Mouse (Mus musculus) heart, embryonic 10.5 days (tissue): ENCODE data around the gene Tnfaip3. TPM values are rescaled to one million over a fixed set of nuclear protein-coding genes. Genes with fewer than 3 reads are reported as not detected.
A peak's percentile ranks its signal among the peaks of the same experiment; 100 is the strongest.

Experiments used
- DNase-seq: peaks from one replicate; pipeline ENCODE4 v3.0.0-alpha.2; 2017; ENCODE audit warnings: low spot score
- H3K27ac ChIP-seq: fragments of 300-500 bp; sonication (generic); 2 replicates; pipeline ENCODE4 v1.5.1; 2016; ENCODE audit warnings: mild to moderate bottlenecking
- H3K27me3 ChIP-seq: fragments of 300-500 bp; sonication (generic); 2 replicates; pipeline ENCODE4 v1.6.1; 2016; ENCODE audit warnings: mild to moderate bottlenecking; ENCODE audit not compliant: poor library complexity, insufficient read depth, severe bottlenecking
- H3K36me3 ChIP-seq: fragments of 300-500 bp; sonication (generic); 2 replicates; pipeline ENCODE4 v1.6.1; 2016; ENCODE audit warnings: mild to moderate bottlenecking, moderate library complexity
- H3K4me1 ChIP-seq: fragments of 300-500 bp; sonication (generic); 2 replicates; pipeline ENCODE4 v1.6.1; 2016; ENCODE audit warnings: mild to moderate bottlenecking
- H3K4me3 ChIP-seq: fragments of 300-500 bp; sonication (generic); 2 replicates; pipeline ENCODE4 v1.5.1; 2016; ENCODE audit warnings: mild to moderate bottlenecking, moderate library complexity
- H3K9me3 ChIP-seq: fragments of 300-500 bp; sonication (generic); 2 replicates; pipeline ENCODE4 v1.6.1; 2016; ENCODE audit warnings: mild to moderate bottlenecking, moderate library complexity
- WGBS: fragments of 180-500 bp; shearing (Covaris S2); methylation state at CpG from one replicate; pipeline ENCODE4 v1.1.7; 2016; 5-methylcytosine and 5-hydroxymethylcytosine counted together
- polyA plus RNA-seq: library from polyadenylated mRNA; unstranded; fragments of >200 nt; fragmentation: Nextera tagmentation; extraction: Ambion mirVana; gene quantifications from 2 replicates; pipeline ENCODE4 v1.2.1, GENCODE M21; 2016

Tnfaip3 gene
- polyA plus RNA-seq, 1 experiment from 2014 or later, result 1.6 TPM

DNA sequence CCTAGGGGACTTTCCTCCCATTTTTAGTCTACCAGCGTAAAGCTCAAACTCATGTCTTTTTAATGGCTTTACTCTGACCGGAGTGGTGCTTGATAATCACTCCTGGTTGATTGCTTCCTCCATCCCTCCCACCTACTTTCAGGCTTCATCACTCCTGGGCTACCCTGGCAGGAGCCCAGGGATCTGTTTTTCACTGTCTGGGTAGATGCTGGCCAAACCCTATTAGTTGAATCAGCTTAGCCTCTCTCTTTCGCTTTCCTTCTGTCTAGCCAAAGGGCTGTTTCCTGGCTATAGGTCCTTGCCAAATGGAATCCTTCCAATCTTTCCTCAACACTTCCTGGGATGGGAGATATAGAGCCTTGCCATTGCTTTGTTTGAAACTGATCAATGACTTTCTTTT is 19.3 kb upstream of the Tnfaip3 start:
- no peaks in the 10 kb centered on the region for H3K36me3 ChIP-seq
- no peak overlapping the region for H3K27ac ChIP-seq
- DNase-seq, result no peak
- no peaks in the 10 kb centered on the region for H3K9me3 ChIP-seq
- no peaks in the 10 kb centered on the region for H3K4me1 ChIP-seq
- H3K27me3 ChIP-seq, result no peaks in the 10 kb centered on the region
- H3K4me3 ChIP-seq, result no peak overlapping the region
- 72% methylated on average over 3 of the region's 3 CpGs for WGBS

DNA sequence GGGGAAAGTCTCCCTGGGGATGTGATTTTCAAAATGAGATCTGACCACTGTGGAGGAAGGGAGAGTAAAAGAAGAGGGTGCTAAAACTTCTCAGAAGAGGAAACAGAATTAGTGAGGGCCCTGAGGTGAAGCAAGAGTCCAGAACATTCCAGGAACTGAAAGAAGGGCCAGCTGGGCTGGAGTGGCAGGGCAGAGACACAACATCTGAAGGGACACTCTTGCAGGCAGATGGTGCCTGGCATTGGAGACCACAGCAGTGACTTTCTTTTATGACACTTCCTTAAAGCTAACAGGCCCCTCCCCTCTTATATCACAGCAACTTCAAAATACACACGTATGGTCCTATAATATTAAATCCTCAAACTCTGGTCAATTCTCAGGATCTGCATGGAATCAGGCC is 18.2 kb upstream of the Tnfaip3 start:
- Histone ChIP-seq H3K4me1 (no peaks in the 10 kb centered on the region), H3K36me3 (no peaks in the 10 kb centered on the region), H3K9me3 (no peaks in the 10 kb centered on the region), H3K27ac (no peak overlapping the region), H3K27me3 (no peaks in the 10 kb centered on the region), H3K4me3 (no peak overlapping the region)
- 80% methylated on average over 1 of the region's 1 CpGs for WGBS
- DNase-seq, result no peak

DNA sequence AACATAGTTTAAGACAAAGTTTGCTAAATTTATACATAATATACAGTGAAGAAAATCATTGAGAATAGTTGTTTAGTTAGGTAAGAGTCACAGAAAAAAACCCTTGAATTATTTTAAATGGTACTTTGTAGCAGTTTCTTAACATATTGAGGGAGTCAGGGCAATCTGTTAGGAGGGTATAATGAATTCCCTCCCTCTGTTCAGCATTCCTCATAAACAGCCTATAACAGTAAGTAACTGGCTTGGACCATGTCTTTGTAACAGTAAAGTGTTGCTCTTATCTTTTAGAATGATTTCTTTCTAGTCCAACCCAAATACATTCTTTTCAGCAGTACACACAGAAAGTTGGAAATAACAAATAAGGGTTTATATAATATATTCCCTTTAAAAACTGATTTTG is 16.4 kb upstream of the Tnfaip3 start:
- Histone ChIP-seq H3K36me3 (no peaks in the 10 kb centered on the region), H3K4me3 (no peak overlapping the region), H3K27me3 (no peaks in the 10 kb centered on the region), H3K9me3 (no peaks in the 10 kb centered on the region), H3K4me1 (no peaks in the 10 kb centered on the region), H3K27ac (no peak overlapping the region)
- no peak for DNase-seq

DNA sequence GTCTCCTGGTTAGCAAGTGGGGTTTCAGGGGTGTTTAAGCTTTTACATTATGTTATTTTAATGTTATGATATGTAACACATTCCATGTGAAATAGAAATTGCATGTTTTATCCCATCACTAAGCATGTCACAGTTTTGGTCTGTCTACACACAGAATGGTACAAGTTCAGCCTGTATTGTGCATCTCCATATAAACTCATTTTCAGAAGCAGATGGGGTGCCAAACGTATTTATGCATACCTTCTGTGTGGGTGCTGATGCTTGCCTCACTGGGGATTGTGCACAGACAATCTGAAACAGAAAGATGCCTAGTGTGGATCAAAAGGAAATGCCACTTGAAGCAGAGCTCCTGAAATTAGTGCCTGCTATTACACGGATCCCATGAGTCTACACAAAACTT is 15.2 kb upstream of the Tnfaip3 start:
- WGBS, result 75% methylated on average over 2 of the region's 2 CpGs

DNA sequence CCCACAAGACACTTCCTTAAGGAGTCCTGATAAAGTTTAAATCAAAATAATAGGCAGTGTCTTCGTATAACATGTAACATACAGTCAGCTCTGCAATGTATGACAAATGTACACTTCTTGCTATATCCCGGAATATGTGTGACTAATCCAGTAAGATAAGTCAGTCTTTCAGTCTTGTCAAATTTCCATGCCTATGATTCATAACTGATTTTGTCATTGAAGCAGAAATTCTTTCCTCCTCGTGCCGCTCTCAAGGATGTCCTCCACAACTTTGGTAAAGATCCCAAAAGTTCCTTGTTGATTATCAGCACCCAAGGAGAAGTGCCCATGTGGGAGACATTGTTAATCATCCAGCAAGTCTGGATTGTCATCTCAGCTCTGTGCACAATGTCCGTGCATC is 11.3 kb upstream of the Tnfaip3 start:
- Histone ChIP-seq H3K36me3 (no peaks in the 10 kb centered on the region), H3K4me1 (no peaks in the 10 kb centered on the region), H3K27me3 (no peaks in the 10 kb centered on the region), H3K4me3 (no peak overlapping the region), H3K9me3 (no peaks in the 10 kb centered on the region), H3K27ac (no peak overlapping the region)
- 83% methylated on average over 5 of the region's 5 CpGs for WGBS
- DNase-seq, result no peak

More for the DNA sequence above, 15.2 kb upstream of the Tnfaip3 start:
- H3K4me3 ChIP-seq, result no peak overlapping the region
- no peak for DNase-seq
- H3K36me3 ChIP-seq, result no peaks in the 10 kb centered on the region
- H3K9me3 ChIP-seq, result no peaks in the 10 kb centered on the region
- H3K4me1 ChIP-seq, result no peaks in the 10 kb centered on the region
- H3K27ac ChIP-seq, result no peak overlapping the region
- no peaks in the 10 kb centered on the region for H3K27me3 ChIP-seq

DNA sequence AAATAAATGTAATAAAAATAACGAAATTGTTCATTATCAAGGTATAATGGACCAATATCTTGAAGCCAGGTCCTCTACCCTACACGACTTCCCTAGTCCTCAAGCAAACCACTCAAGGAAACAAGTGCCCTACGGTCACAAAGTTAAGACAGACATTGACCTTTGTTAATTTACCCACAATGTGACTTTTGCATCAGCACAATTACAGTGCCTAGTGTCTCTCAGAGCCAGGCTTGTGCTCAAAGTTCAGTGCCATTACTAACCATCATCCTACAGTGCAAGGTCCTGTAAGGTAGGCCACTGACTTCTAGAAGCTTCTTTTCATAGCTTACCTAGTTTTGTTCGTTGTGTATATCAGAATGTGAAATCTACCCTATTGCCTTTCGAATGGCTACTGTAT is 8.9 kb upstream of the Tnfaip3 start:
- H3K4me1 ChIP-seq, result no peaks in the 10 kb centered on the region
- no peaks in the 10 kb centered on the region for H3K36me3 ChIP-seq
- no peak overlapping the region for H3K4me3 ChIP-seq
- H3K27ac ChIP-seq, result no peak overlapping the region
- H3K27me3 ChIP-seq, result no peaks in the 10 kb centered on the region
- no peak for DNase-seq
- 84% methylated on average over 5 of the region's 5 CpGs for WGBS
- H3K9me3 ChIP-seq, result no peaks in the 10 kb centered on the region

DNA sequence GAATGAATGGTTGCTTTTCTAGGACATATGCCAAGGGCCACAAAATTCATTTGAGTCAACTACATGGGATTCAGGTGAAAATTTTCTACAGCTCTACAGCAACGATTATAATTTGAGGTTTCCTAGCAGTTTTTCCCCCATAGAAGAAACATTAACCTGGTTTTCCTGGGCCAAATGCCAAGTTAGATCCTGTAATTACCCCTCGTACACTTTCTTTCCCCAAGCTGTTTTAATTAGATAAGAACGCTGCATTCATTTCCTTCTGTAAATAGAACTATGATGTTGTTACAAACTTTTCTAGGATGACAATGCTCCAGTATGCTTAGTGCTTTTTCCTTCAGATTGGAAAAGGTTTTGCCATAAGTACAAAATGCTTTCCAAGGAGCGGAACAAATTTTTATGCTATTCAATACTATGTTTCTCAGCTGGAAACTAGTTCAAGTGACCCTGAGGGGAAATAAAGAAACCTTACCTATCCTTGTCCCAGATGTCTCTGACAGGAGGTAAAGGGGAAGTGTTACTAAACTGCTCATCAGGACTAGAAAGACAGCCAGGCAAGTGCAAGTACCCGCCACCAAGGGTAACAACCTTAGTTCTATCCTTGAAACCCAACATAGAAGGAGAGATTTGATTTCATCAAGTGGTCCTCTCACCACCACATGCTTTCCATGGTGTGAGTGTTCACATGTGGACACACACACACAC is 8.3 kb upstream of the Tnfaip3 start:
- WGBS, result 75% methylated on average over 5 of the region's 5 CpGs
- no peak for DNase-seq

DNA sequence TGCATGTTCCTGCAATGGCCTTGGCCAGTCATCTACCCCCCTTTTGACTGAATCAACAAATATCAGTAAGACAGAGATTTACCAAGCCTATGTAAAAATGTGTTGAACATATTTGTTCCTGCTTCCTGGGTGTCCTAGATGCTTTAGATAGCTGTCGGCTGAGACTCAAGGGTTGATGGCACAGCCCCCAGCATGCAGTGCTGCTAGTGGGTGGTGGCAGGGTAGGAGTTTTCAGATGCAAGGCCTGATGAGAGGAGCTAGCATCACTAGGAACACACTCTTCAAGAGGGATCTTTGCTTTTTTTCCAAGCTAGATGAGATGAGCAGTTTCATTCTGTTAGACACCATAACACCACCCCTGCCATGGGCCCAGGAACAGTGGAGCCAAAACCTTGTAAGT is 6.8 kb upstream of the Tnfaip3 start:
- Histone ChIP-seq H3K9me3 (no peaks in the 10 kb centered on the region), H3K4me1 (no peaks in the 10 kb centered on the region), H3K27me3 (no peaks in the 10 kb centered on the region), H3K36me3 (no peaks in the 10 kb centered on the region), H3K27ac (no peak overlapping the region), H3K4me3 (no peak overlapping the region)
- WGBS, result 87% methylated on average over 1 of the region's 1 CpGs
- no peak for DNase-seq

More for the DNA sequence above, 8.3 kb upstream of the Tnfaip3 start:
- Histone ChIP-seq H3K9me3 (no peaks in the 10 kb centered on the region), H3K27ac (no peak overlapping the region), H3K4me1 (no peaks in the 10 kb centered on the region), H3K27me3 (no peaks in the 10 kb centered on the region), H3K36me3 (no peaks in the 10 kb centered on the region), H3K4me3 (no peak overlapping the region)

DNA sequence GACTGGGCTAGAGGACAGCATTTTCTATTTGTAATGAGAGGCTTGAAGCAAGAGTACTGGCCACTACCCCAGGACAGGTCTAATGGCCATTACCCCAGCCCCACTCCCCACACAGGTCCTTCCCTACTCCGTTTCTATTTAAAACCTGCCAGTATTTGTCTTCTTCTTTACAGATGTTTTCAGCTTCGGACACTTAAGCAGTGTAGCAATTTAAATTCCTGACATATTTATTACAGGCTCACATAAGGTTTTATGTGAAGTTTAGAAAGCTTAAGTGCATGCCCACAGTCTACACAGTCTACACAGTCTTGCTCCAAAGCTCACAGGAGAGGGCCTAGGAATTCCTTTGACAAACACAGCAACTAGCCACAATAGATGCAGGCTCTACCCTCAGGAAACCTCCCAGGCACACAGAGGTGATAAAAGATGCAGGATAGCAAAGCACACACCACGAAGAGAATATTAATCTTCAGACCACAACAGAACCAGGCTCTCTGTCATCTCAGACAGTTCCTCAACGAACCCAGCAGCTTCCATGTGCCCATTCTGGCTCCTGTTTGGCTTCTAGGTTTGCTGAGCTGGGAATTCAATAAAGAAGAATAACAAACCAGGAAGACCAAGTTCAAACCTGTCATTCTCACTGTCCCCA is 1.5 kb upstream of the Tnfaip3 start:
- Histone ChIP-seq H3K4me1 (peaks cover 19% of the 10 kb centered on the region), H3K27ac (peak overlapping the region; percentile 94; the same call in 1 of the 2 replicates), H3K36me3 (no peaks in the 10 kb centered on the region), H3K4me3 (no peak overlapping the region), H3K9me3 (no peaks in the 10 kb centered on the region), H3K27me3 (no peaks in the 10 kb centered on the region)
- 56% methylated on average over 4 of the region's 4 CpGs for WGBS
- DNase-seq, result no peak

DNA sequence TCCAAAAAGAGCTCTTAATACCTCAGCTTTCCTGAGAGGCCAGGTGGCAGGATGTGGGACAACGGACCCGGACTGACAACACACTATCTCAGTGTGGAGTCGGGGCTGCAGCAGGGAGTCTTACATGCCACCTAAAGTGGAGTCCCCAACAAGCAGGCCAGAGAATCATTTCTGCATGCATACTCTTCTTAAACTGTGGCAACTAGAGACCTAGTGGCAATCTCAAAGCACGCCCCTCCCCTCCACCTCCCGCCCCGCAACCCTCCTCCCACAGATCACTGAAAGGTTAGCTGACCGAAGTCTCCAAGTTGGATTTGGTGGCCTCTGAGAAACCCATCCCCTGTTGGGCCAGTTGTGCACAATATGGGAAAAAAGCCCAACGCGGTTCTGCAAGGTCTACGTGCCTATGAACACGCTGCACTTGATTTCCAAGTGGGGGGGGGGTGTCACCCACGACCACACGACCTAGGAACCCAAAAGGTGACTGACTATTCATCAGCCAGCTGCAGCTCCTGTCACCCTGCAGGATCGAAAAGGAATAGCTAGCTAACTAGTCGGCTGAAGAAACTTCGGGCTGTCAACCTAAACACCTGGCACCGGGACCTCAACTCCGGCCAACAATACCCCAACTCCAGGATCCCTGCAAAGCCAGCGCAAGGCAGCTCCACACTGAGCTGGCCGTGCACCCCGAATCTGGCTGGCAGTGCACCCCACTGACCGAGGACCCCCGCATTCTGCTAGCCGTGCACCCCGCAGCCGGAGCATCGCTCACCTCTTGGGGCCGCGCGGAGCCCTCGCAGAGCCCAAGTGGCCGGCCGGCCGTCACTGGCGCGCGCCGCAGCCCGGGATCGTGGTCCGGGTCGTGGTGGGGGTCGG is 838 bp downstream of the Tnfaip3 start:
- Histone ChIP-seq H3K9me3 (no peaks in the 10 kb centered on the region), H3K36me3 (no peaks in the 10 kb centered on the region), H3K4me1 (peaks cover 19% of the 10 kb centered on the region), H3K27me3 (no peaks in the 10 kb centered on the region), H3K4me3 (peak overlapping the region; percentile 94), H3K27ac (peak overlapping the region; percentile 94)
- 1% methylated on average over 43 of the region's 43 CpGs for WGBS
- peak; percentile 80 for DNase-seq

DNA sequence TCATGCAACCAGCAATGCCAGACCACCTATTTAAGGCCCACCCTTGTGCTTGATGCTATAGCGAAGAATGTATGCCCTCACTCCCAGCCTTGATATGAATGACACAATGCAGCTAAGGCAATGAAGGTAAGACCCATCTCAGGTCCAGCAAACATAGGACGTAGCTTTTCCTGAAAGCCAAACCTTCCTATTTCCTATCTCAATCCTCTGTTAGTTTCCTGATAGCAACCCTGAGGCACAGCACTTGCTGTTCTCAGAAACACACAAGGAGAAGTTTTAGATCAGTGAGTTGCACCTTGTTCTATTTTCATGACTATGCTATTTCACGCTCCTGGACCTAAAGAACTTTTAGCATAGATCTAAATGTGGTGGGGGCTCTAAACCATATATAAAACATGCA is 2.1 kb downstream of the Tnfaip3 start:
- H3K36me3 ChIP-seq, result no peaks in the 10 kb centered on the region
- no peak overlapping the region for H3K27ac ChIP-seq
- peaks cover 30% of the 10 kb centered on the region for H3K4me1 ChIP-seq
- H3K4me3 ChIP-seq, result peak overlapping the region; percentile 4; the same call in 1 of the 2 replicates
- no peak for DNase-seq
- H3K9me3 ChIP-seq, result no peaks in the 10 kb centered on the region
- WGBS, result 72% methylated on average over 3 of the region's 3 CpGs
- no peaks in the 10 kb centered on the region for H3K27me3 ChIP-seq

DNA sequence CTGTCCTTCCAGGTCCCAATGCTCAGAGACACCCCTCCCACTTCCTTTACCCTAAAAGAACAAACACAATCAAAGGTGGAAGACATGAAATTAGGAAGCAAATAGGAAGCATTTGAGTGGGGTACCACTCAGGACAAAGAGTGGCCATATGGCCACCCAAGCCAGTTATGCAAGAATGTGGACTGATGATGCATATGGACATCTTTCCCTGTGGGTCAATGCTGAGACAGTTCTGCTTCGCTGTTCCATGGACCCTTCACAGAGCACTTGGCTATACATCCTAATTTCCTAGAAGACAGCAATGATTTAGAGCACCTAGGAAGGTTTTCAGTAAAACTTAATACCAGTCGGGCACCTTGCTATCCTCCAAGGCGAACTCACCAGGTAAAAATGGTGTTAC is 2.8 kb downstream of the Tnfaip3 start:
- no peak for DNase-seq
- Histone ChIP-seq H3K4me1 (peaks cover 37% of the 10 kb centered on the region), H3K27ac (no peak overlapping the region), H3K9me3 (no peaks in the 10 kb centered on the region), H3K36me3 (no peaks in the 10 kb centered on the region), H3K4me3 (no peak overlapping the region), H3K27me3 (no peaks in the 10 kb centered on the region)
- WGBS, result 84% methylated on average over 3 of the region's 3 CpGs

DNA sequence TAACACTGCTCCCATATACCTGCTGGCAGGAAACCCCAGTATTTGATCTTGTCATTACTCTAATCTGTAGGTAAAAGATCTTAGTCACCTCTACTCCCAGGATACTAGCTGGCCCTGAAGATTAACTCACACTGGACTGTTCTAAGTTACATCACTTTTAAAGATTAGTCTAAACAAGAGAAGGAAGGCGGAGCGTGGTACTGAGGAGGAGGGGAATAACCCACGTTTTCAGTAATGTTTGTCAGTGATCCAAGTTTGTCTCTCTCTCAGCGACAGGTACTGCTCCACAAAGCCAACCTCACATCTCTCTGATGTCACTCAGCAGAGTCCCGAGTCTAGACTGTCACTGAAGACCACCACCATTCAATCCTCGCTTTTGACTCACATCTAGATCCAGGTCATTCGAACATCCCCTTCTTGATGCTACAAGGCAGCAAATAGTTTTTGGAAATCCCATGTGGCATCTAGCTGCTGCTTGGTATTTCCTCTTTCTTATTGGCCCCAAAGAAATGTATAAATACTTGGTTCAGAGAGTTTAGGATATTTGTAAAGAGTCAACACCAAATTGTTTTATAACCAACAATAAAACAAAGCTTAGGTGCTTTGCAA is 3.5 kb downstream of the Tnfaip3 start:
- WGBS, result 81% methylated on average over 7 of the region's 7 CpGs
- DNase-seq, result no peak
- no peak overlapping the region for H3K4me3 ChIP-seq
- H3K4me1 ChIP-seq, result peaks cover 38% of the 10 kb centered on the region
- H3K36me3 ChIP-seq, result peaks cover 6% of the 10 kb centered on the region
- no peak overlapping the region for H3K27ac ChIP-seq
- H3K9me3 ChIP-seq, result no peaks in the 10 kb centered on the region
- no peaks in the 10 kb centered on the region for H3K27me3 ChIP-seq
